Mouse (Mus musculus): ENCODE measurements around the gene Cenps. TPM values are rescaled to one million over a fixed set of nuclear protein-coding genes. Genes with fewer than 3 reads are reported as not detected.
A peak's percentile ranks its signal among the peaks of the same experiment; 100 is the strongest.
"Not testable (repeated sequence)": the region's sequence is repeated elsewhere in the genome, so short reads cannot be mapped to it uniquely, and the experiment has no call there.

The Cenps gene
- polyA plus RNA-seq, 1 experiment from 2014 or later: 26.9 TPM

DNA sequence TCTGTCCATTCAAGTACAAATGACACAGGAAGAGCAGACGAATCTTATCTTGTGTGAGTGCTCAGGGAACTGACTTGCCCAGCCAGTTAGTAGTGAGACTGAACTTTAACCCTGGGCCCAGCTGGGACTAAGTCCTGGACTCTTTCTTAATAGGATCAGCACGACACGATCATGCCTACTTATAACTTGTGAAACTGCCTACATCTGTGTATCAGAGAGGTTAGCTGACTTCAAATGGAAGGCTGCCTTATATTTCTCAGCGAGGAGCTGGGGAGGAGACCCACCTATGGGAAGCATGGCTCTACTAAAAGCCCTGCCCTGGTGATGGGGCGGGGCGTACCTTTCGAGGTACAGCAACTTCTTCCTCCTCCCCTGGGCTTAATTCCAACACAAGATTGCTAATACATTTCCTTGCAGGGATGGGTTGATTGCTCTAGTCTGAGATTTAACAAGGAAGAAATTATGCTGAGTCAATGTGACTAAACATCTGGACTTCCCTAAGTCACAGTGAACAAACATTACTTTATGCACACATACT is 33.0 kb upstream of the Cenps start:
- H3K4me3 ChIP-seq: no peak overlapping the region
- 57% methylated on average over 7 of the region's 7 CpGs for WGBS
- no peaks in the 10 kb centered on the region for H3K9me3 ChIP-seq (replicated peaks)
- H3K27ac ChIP-seq (ENCODE audit: poor library complexity, severe bottlenecking): no peak overlapping the region
- no peaks in the 10 kb centered on the region for H3K27me3 ChIP-seq (replicated peaks)
- no peaks in the 10 kb centered on the region; the same call in 1 of the 2 replicates for H3K36me3 ChIP-seq
- H3K4me1 ChIP-seq (replicated peaks): peaks cover 19% of the 10 kb centered on the region
- no peak overlapping the region for H3K9ac ChIP-seq
- H3K4me2 ChIP-seq: no peak overlapping the region
- no peak for ATAC-seq (ENCODE audit: insufficient number of reproducible peaks, low FRiP score)

DNA sequence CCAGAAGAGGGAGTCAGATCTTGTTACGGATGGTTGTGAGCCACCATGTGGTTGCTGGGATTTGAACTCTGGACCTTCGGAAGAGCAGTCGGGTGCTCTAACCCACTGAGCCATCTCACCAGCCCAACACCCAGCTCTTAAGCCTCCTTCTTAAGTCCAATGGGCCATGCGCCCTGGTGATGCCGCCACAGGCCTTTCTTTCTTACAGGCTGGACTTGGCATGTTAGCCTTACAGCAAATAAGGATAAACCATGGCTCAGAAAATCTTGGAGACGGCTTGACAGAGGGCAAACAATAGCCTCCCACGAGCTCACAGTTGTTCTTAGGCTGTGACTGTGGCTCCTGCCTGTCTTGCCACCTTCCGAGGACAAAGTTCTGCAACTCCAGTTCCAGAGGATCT is 32.5 kb upstream of the Cenps start:
- H3K27ac ChIP-seq (ENCODE audit: poor library complexity, severe bottlenecking); ATAC-seq (ENCODE audit: insufficient number of reproducible peaks, low FRiP score); H3K36me3 ChIP-seq; H3K4me2 ChIP-seq; H3K27me3 ChIP-seq (replicated peaks); H3K4me3 ChIP-seq; H3K9ac ChIP-seq; H3K9me3 ChIP-seq (replicated peaks): not testable (repeated sequence)
- peaks cover 24% of the 10 kb centered on the region for H3K4me1 ChIP-seq (replicated peaks)
- 77% methylated on average over 7 of the region's 8 CpGs for WGBS

DNA sequence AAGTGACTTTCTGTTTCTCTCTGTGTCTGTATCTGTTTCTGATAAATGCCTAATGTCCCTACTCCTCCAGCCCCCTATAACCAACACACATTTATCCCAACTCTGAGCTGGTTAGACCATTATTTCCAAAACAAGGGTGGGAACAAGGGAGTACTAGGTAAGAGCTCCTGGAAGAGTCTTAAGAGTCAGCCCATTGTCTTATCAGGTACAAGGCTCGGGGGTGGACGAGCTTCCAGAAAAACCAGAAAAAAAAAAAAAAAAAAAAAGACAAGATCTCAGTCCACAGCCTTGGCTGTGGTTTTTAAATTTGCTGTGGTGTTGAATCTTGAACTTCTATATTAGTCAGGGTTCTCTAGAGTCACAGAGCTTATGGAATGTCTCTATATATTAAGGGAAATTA is 30.6 kb upstream of the Cenps start:
- H3K9ac ChIP-seq: no peak overlapping the region
- H3K36me3 ChIP-seq: peaks cover 22% of the 10 kb centered on the region
- H3K4me3 ChIP-seq: no peak overlapping the region
- WGBS: 40% methylated on average over 2 of the region's 2 CpGs
- ATAC-seq (ENCODE audit: insufficient number of reproducible peaks, low FRiP score): no peak
- H3K9me3 ChIP-seq (replicated peaks): no peaks in the 10 kb centered on the region
- H3K27me3 ChIP-seq (replicated peaks): no peaks in the 10 kb centered on the region
- peaks cover 33% of the 10 kb centered on the region for H3K4me1 ChIP-seq (replicated peaks)
- no peak overlapping the region for H3K27ac ChIP-seq (ENCODE audit: poor library complexity, severe bottlenecking)
- peak overlapping the region; percentile 79 for H3K4me2 ChIP-seq

DNA sequence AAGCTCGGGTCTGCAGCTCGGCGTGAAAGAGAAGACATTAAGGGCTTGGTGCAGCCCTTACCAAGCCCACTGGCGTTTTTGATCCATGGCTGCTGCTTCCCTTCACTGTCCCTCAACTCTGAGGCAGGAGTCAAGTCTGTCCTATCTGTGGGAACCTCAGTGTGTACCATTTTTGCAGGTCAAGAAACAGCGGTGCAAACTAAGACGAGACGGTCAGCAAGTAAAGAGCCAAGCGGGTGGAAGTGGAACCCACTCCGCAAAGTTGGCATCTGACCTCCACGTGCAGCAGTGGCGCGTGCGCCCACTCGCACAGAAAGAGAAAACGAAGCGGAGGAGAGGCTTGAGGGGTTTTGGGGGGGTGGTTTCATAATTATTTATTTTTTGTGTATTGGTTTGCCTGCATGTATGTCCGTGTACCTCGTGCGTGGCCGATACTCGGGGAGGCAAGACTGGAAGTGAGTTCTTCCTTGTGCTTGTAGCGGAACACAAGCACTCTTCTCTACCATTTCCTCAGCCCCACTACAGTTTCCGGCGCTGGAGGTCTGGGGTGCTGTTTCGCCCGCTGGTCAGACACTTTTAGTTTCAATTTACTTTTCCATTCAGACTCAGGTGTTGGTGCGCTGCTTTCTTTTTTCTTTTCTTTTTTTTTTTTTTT is 29.7 kb upstream of the Cenps start:
- peaks cover 30% of the 10 kb centered on the region for H3K36me3 ChIP-seq
- peak overlapping the region; percentile 92 for H3K4me3 ChIP-seq
- H3K27me3 ChIP-seq (replicated peaks): no peaks in the 10 kb centered on the region
- H3K4me1 ChIP-seq (replicated peaks): peaks cover 31% of the 10 kb centered on the region
- 1% methylated on average over 27 of the region's 27 CpGs for WGBS
- ATAC-seq (ENCODE audit: insufficient number of reproducible peaks, low FRiP score): peak; percentile 40; the same call in 1 of the 2 replicates
- H3K27ac ChIP-seq (ENCODE audit: poor library complexity, severe bottlenecking): peak overlapping the region; percentile 57; the same call in 1 of the 2 replicates
- H3K4me2 ChIP-seq: peak overlapping the region; percentile 79
- no peaks in the 10 kb centered on the region for H3K9me3 ChIP-seq (replicated peaks)
- peak overlapping the region; percentile 69 for H3K9ac ChIP-seq

DNA sequence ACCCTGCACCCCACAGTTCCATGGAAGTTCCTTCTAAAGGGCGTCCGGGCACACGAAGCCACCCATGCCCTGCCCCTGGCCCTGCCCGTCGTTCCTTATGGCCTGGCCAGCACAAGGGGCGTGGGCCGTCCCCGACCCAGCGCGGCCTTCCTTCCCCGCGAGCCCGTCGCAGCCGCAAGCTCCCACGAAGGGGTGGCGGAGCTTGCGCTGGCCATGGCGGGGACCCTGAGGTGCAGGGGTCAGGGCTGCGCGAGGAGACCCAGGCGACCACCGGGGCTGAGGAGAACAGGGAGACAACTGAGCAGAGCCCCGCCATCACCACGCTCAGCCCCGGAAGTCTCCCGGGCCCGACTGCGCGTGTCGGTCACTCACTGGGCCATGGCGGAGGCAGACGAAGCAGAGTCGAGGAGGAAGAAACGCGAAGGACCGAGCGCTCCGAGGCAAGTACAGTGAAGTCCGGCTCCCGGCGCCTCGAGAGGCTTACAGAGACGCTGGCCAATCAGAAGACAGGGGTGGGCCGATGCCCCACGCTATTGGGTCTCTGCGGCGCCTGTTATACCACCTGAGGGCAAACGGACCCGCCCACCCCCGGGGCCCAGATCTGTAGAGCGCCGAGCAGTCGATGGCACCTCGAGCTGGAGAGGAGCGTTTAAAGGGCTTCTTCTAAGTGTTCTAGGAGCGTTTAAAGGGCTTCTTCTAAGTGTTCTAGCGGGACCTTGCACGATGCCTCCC is 29.0 kb upstream of the Cenps start, which contains the start of gene Pgd:
Gene Pgd, minus strand, starts transcription at position 557 of the 732 bp plus-strand sequence.
- Histone ChIP-seq H3K27me3 (replicated peaks) (no peaks in the 10 kb centered on the region), H3K9ac (peak within 1 kb of the TSS; percentile 92), H3K27ac (ENCODE audit: poor library complexity, severe bottlenecking) (peak within 1 kb of the TSS; percentile 95), H3K9me3 (replicated peaks) (no peaks in the 10 kb centered on the region), H3K4me2 (peak within 1 kb of the TSS; percentile 79), H3K4me1 (replicated peaks) (peaks cover 31% of the 10 kb centered on the region), H3K4me3 (peak within 1 kb of the TSS; percentile 92), H3K36me3 (peaks cover 37% of the 10 kb centered on the region)
- ATAC-seq (ENCODE audit: insufficient number of reproducible peaks, low FRiP score): peak; percentile 99
- under 1% methylated on average over 48 of the region's 59 CpGs for WGBS

DNA sequence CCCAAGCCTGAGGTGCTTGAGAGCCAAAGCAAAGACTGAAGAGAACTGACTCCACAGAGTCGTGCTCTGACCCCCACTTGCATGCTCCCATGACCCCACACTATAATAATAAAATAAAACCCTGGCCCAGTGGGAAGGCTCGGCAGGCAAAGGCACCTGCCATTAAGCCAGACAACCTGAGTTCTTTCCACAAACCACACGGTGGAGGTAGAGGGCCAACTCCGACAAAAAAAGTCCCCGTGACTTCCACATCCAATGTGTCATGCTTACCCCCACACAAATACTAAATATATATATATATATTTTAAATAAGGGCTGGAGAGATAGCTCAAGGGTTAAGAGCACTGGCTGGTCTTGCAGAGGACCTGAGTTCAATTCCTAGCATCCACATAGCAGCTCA is 26.7 kb upstream of the Cenps start:
- whole genome bisulfite sequencing: 67% methylated on average over 5 of the region's 5 CpGs
- Histone ChIP-seq H3K27ac (ENCODE audit: poor library complexity, severe bottlenecking) (no peak overlapping the region), H3K9me3 (replicated peaks) (no peaks in the 10 kb centered on the region), H3K36me3 (peaks cover 58% of the 10 kb centered on the region), H3K4me2 (no peak overlapping the region), H3K4me3 (no peak overlapping the region), H3K9ac (no peak overlapping the region), H3K4me1 (replicated peaks) (peaks cover 26% of the 10 kb centered on the region), H3K27me3 (replicated peaks) (no peaks in the 10 kb centered on the region)
- no peak for ATAC-seq (ENCODE audit: insufficient number of reproducible peaks, low FRiP score)

DNA sequence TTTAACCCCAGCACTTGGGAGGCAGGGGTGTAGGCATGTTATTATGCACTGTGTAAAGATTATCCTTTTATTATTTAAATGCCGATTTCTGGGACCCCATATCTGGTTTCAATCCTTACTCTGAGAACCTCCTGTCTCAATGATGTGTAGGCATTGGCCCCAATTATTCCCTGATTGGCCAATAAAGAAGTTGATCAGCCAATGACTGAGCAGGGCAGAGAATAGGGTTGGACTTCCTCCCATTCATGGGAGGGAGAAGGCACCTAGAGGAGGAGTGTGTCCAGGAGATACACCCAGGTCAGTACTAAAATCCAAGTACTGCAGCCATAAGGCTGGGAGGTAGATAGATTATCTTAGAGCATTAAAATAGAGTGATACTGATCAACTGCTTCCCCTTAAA is 25.8 kb upstream of the Cenps start:
- Histone ChIP-seq H3K4me3 (no peak overlapping the region), H3K27ac (ENCODE audit: poor library complexity, severe bottlenecking) (no peak overlapping the region), H3K9me3 (replicated peaks) (no peaks in the 10 kb centered on the region), H3K4me2 (no peak overlapping the region), H3K27me3 (replicated peaks) (no peaks in the 10 kb centered on the region), H3K9ac (no peak overlapping the region), H3K36me3 (peaks cover 68% of the 10 kb centered on the region), H3K4me1 (replicated peaks) (peaks cover 26% of the 10 kb centered on the region)
- no peak for ATAC-seq (ENCODE audit: insufficient number of reproducible peaks, low FRiP score)
- WGBS: 86% methylated on average over 1 of the region's 1 CpGs

DNA sequence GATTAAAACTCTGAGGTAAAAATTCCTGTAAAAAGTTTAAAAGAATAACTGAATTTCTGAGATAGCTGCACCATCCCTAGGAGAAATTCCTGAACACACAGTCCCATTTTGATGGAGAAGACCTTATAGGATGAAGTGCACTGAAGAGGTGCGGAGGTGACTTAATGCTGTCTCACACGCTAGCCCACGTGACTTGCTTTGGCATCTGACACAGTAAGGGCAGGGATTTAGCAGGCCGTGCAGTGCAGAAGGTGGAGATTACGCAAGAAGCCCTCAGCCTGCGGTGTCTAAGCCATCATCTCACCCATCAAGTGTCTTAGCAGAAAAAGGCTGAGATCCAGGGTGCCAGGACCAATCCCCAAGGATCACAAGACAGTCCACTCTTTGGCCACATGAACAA is 23.7 kb upstream of the Cenps start:
- H3K9me3 ChIP-seq (replicated peaks): no peaks in the 10 kb centered on the region
- peaks cover 88% of the 10 kb centered on the region for H3K36me3 ChIP-seq
- no peak overlapping the region for H3K4me2 ChIP-seq
- H3K4me1 ChIP-seq (replicated peaks): peaks cover 21% of the 10 kb centered on the region
- H3K9ac ChIP-seq: no peak overlapping the region
- no peaks in the 10 kb centered on the region for H3K27me3 ChIP-seq (replicated peaks)
- H3K27ac ChIP-seq (ENCODE audit: poor library complexity, severe bottlenecking): no peak overlapping the region
- ATAC-seq (ENCODE audit: insufficient number of reproducible peaks, low FRiP score): no peak
- WGBS: 93% methylated on average over 6 of the region's 6 CpGs
- H3K4me3 ChIP-seq: no peak overlapping the region

DNA sequence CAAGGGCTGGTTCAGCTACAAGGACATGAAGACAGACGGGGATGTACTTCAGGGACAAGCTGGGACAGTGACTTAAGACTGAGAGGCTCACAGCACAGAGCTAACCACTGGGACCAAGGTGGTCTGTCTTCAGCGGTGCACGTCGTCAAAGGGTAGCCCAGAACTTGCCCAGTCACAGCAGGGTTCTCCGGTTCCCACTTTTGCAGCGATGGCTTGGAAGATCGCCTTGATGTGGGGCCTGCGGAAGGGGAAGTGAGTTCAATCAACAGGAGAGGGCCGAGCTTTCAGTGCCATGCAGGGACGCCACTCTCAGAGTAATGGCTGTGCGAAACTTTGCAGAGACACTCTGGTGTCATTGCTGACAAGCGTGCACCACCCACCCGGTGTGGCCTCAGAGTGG is 22.5 kb upstream of the Cenps start:
- Histone ChIP-seq H3K9ac (no peak overlapping the region), H3K27ac (ENCODE audit: poor library complexity, severe bottlenecking) (no peak overlapping the region), H3K9me3 (replicated peaks) (peaks cover 3% of the 10 kb centered on the region; the same call in 1 of the 2 replicates), H3K27me3 (replicated peaks) (no peaks in the 10 kb centered on the region), H3K36me3 (peaks cover 97% of the 10 kb centered on the region), H3K4me2 (no peak overlapping the region), H3K4me3 (no peak overlapping the region), H3K4me1 (replicated peaks) (peaks cover 12% of the 10 kb centered on the region)
- 89% methylated on average over 13 of the region's 13 CpGs for WGBS
- ATAC-seq (ENCODE audit: insufficient number of reproducible peaks, low FRiP score): no peak

DNA sequence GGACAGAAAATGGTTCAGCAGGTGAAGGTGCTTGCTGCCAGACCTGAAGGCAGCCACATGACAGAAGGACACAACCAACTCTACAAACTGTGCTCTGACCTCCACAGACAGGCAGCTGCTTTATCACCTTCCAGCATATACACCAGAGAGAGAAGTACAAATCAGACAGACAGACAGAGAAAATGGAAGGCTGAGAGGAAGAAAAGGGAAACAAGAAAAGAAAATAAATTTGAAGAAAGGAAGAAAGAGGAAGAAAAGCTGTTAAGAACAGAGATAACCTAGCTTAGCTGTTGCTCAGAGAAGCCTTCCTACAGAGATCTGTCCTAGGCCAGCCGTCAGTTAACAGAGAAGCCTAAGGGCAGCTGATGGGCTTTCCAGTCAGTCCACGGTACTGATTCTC is 21.8 kb upstream of the Cenps start:
- no peaks in the 10 kb centered on the region for H3K27me3 ChIP-seq (replicated peaks)
- H3K4me3 ChIP-seq: no peak overlapping the region
- H3K9ac ChIP-seq: no peak overlapping the region
- peaks cover 5% of the 10 kb centered on the region; the same call in 1 of the 2 replicates for H3K9me3 ChIP-seq (replicated peaks)
- WGBS: 80% methylated on average over 2 of the region's 2 CpGs
- H3K4me1 ChIP-seq (replicated peaks): peaks cover 11% of the 10 kb centered on the region; the same call in 1 of the 2 replicates
- H3K36me3 ChIP-seq: peaks cover 97% of the 10 kb centered on the region
- H3K4me2 ChIP-seq: no peak overlapping the region
- no peak for ATAC-seq (ENCODE audit: insufficient number of reproducible peaks, low FRiP score)
- no peak overlapping the region for H3K27ac ChIP-seq (ENCODE audit: poor library complexity, severe bottlenecking)

DNA sequence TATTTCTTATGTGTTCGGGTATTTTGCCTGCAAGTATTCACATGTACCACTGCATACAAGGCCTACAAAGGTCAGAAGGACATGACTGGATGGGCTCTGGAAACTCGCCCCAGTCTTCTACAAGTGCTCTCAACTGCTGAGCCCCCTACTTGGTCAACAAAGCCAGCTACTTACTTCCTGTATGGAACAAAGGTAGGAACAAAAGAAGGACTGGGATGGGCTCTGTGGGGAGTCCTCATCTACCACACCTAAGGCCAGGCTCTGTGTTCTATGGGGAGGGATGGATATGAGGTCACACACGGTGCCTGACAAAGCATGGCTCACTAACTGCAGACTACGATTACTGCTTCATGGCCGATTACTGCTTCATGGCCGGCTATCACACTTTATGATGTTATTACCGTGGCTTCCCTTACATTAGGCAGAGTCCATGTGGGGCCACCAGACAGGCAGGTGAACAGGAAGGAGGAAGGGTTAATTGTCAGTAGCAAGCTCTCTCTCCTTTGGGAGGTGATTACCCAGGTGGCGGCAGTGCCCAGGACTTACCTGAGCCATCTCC is 20.1 kb upstream of the Cenps start:
- WGBS: 91% methylated on average over 8 of the region's 8 CpGs
- Histone ChIP-seq H3K4me3 (no peak overlapping the region), H3K27ac (ENCODE audit: poor library complexity, severe bottlenecking) (no peak overlapping the region), H3K9me3 (replicated peaks) (peaks cover 5% of the 10 kb centered on the region; the same call in 1 of the 2 replicates), H3K27me3 (replicated peaks) (no peaks in the 10 kb centered on the region), H3K36me3 (peaks cover 99% of the 10 kb centered on the region), H3K9ac (no peak overlapping the region), H3K4me1 (replicated peaks) (no peaks in the 10 kb centered on the region), H3K4me2 (no peak overlapping the region)
- no peak for ATAC-seq (ENCODE audit: insufficient number of reproducible peaks, low FRiP score)

Measured in heart, embryonic 12.5 days (tissue).